Mouse (Mus musculus): Measurements from ENCODE around the gene Fbxl21.

Fbxl21 gene

GRCm38 (mm10) chr13:56582720-56583119 lies 60.4 kb downstream of the Fbxl21 start:
- no peak for DNase-seq

DNA sequence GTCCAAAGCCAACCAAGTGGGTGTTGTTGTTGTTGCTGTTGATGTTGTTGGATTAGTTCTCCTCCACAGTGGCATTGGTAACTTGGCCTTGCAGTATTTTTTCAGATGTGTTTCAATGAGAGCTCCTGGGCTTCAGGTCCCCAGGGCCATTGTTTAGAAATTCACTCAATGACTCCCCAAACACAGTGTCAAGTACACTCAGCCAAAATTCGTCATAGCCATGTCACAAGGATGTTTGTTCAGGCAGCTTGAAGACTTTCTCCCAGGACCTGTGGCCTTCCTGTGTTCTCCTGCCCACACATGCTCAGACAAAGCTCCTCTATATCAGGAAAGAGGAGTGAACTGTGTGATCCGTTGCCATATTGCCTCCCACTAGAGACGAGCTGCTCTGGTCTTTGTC lies 63.8 kb downstream of the Fbxl21 start:
- DNase-seq: no peak
